Mouse (Mus musculus) kidney, embryonic 15.5 days (tissue): ENCODE measurements around the gene Tmprss2. TPM values are rescaled to one million over a fixed set of nuclear protein-coding genes. Genes with fewer than 3 reads are reported as not detected.
"Not testable (repeated sequence)": the region's sequence is repeated elsewhere in the genome, so short reads cannot be mapped to it uniquely, and the experiment has no call there.

Source experiments
- ATAC-seq: fragments of 200-750 bp; cut with Nextera tagmentation; replicated peaks from 2 replicates; pipeline ENCODE4 v1.8.0; 2017; ENCODE audit warnings: moderate TSS enrichment; ENCODE audit not compliant: low FRiP score
- H3K27ac ChIP-seq: fragments of 300-500 bp; sonication (generic); 2 replicates; pipeline ENCODE4 v1.5.1; 2015; ENCODE audit warnings: mild to moderate bottlenecking, inconsistent platforms
- H3K27me3 ChIP-seq: fragments of 300-500 bp; sonication (generic); 2 replicates; pipeline ENCODE4 v1.6.1; 2015; ENCODE audit warnings: inconsistent platforms
- H3K36me3 ChIP-seq: fragments of 300-500 bp; sonication (generic); 2 replicates; pipeline ENCODE4 v1.6.1; 2015; ENCODE audit warnings: inconsistent platforms
- H3K4me1 ChIP-seq: fragments of 300-500 bp; sonication (generic); 2 replicates; pipeline ENCODE4 v1.6.1; 2015; ENCODE audit warnings: inconsistent platforms
- H3K4me2 ChIP-seq: fragments of 300-500 bp; sonication (generic); 2 replicates; pipeline ENCODE4 v1.6.1; 2015; ENCODE audit warnings: moderate library complexity, mild to moderate bottlenecking, inconsistent platforms
- H3K4me3 ChIP-seq: fragments of 300-500 bp; sonication (generic); replicated peaks from 2 replicates; pipeline ENCODE4 v1.5.1; 2015; ENCODE audit warnings: mild to moderate bottlenecking, inconsistent platforms
- H3K9ac ChIP-seq: fragments of 300-500 bp; sonication (generic); 2 replicates; pipeline ENCODE4 v1.6.1; 2015; ENCODE audit warnings: mild to moderate bottlenecking, inconsistent platforms
- H3K9me3 ChIP-seq: fragments of 300-500 bp; sonication (generic); replicated peaks from 2 replicates; pipeline ENCODE4 v1.6.1; 2016; ENCODE audit warnings: inconsistent platforms
- WGBS: fragments of 180-500 bp; shearing (Covaris S2); methylation state at CpG from one replicate; pipeline ENCODE4 v1.1.7; 2015; ENCODE audit warnings: mixed read lengths; 5-methylcytosine and 5-hydroxymethylcytosine counted together
- polyA plus RNA-seq: library from polyadenylated mRNA; unstranded; fragments of >200 nt; fragmentation: Nextera tagmentation; extraction: Ambion mirVana; gene quantifications from 2 replicates; pipeline ENCODE4 v1.2.1, GENCODE M21; 2015

Gene Tmprss2
- polyA plus RNA-seq, 1 experiment from 2014 or later: 32.5 TPM

DNA sequence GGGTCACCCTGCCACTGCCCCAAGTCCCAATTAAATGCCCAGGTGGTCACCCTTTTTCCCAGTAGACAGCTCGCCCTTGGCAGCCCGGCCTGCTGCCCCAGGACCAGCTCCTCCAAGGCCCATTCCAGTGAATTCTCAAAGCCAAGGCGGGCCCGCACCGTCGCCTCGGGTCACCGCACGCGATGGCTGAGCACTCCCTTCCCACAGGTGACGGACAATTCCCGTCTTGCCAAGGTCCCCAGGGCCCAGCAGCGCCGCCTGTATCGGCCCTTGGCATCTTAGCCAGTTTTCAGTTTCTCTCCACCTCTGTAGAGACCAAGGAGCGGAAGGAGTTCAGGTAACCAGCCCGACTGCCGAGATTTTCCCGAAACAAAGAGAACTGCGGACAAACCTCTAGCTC is 749 bp downstream of the Tmprss2 start:
- Histone ChIP-seq H3K9ac (peak overlapping the region; percentile 48), H3K4me3 (peak overlapping the region; percentile 51), H3K4me2 (peak overlapping the region; percentile 79), H3K36me3 (no peaks in the 10 kb centered on the region), H3K9me3 (no peaks in the 10 kb centered on the region), H3K27ac (peak overlapping the region; percentile 71), H3K4me1 (peaks cover 21% of the 10 kb centered on the region), H3K27me3 (peaks cover 43% of the 10 kb centered on the region)
- 4% methylated on average over 20 of the region's 20 CpGs for WGBS
- ATAC-seq: no peak

DNA sequence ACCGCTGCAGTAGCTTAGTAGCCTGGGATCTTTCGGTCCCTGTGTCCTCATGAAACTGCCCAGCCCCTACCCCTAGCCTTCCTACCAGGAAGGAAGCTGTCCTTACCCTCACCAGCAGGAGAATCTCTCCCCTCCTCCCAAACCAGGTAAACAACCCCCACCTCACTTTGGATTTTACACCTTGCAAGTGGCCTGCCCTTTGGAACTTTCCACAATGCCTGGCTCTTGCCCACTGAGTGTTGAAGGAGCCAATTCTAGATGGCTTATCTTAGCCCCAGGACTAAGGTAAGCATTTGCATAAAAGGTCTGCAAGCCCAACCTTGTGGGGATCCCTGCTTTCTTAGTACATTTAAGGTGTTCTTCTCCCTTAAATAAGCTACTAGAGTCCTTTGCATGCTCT is 1.3 kb downstream of the Tmprss2 start:
- Histone ChIP-seq H3K4me2 (peak overlapping the region; percentile 79), H3K9ac (no peak overlapping the region; the same call in 1 of the 2 replicates), H3K9me3 (no peaks in the 10 kb centered on the region), H3K4me1 (peaks cover 21% of the 10 kb centered on the region), H3K4me3 (peak overlapping the region; percentile 51), H3K27me3 (peaks cover 43% of the 10 kb centered on the region), H3K36me3 (no peaks in the 10 kb centered on the region), H3K27ac (peak overlapping the region; percentile 71)
- 74% methylated on average over 2 of the region's 2 CpGs for WGBS
- ATAC-seq: no peak

DNA sequence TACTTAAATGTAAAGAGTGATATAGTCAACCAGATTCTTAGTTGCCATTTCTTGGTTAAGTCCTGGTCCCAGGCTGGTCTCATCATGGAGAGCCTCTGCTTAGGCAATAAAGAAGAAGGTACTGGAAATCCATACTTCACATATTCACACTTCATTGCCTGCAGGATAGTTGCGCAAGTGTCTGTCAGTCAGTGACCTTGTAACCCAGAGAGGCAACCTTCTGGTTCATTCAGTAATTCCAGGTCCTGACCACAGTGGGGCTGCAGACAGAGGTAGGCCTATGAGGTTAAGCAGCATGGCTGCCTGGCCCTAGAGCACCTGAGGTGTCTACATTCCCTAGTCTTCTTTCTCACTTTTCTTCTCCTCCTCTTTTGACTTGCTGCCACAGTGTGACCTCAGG is 3.0 kb downstream of the Tmprss2 start:
- ATAC-seq: no peak
- no peaks in the 10 kb centered on the region for H3K9me3 ChIP-seq
- H3K36me3 ChIP-seq: no peaks in the 10 kb centered on the region
- WGBS: 94% methylated on average over 1 of the region's 1 CpGs
- H3K4me3 ChIP-seq: no peak overlapping the region
- no peak overlapping the region for H3K9ac ChIP-seq
- H3K27ac ChIP-seq: no peak overlapping the region
- H3K4me2 ChIP-seq: no peak overlapping the region
- peaks cover 21% of the 10 kb centered on the region for H3K4me1 ChIP-seq
- H3K27me3 ChIP-seq: peaks cover 41% of the 10 kb centered on the region

DNA sequence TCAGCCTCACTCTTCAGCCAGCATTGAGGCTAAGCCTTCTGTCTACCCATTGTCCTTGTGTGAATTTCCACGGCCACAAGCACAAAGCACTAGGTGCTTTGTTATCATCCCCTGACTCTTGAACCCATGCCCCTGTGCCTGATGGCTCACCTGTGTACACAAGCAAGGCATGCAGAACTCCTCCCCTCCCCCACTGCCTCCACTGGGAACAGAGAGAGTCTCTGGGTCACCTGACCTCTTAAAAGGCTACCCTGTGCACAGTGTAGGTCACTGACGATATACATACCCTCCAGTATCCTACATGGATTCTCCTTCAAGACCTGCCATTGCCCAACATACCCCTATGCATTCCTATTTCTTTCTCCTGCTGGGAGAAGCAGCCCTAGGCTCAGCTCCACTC is 4.2 kb downstream of the Tmprss2 start:
- Histone ChIP-seq H3K4me3 (no peak overlapping the region), H3K4me2 (no peak overlapping the region), H3K27me3 (peaks cover 39% of the 10 kb centered on the region), H3K4me1 (peaks cover 21% of the 10 kb centered on the region), H3K27ac (peak overlapping the region; percentile 73), H3K36me3 (no peaks in the 10 kb centered on the region), H3K9ac (no peak overlapping the region), H3K9me3 (no peaks in the 10 kb centered on the region)
- ATAC-seq: no peak
- WGBS: 70% methylated on average over 2 of the region's 2 CpGs

DNA sequence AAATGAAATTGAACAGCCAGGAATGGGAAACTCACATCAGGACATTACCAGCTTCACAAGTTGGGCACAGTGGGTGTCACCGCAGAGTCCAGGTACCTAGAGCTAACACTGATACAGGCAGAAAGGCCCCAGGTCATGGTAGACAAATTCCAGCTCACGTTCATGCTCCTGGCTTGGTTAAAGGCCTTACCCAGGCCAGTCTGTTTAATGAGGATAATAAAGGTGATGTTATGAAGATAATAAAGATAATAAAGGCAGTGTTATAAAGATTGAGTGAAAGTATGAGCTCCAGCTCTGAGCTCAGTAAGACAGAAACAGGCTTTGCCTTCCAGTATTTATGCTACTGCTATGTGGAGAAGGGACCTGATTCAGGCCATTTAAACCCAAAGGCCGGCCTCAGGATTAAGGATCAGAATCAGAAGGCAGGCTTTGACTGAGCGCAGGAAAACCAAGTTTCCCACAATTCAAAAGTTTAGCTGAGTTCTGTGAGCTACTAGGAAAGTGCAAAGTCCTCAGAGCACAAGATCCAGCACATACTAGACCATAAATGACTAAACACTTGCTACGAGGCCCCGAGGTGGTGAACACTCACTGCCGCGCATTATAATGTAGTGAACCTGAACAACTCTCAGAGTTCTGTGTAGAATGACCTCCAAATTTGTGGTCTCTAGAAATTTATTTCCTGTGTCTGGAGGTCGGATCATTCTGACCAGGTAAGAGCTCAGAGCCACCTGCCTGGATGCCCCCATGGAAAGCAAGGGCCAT is 4.9 kb downstream of the Tmprss2 start:
- H3K4me2 ChIP-seq: no peak overlapping the region
- H3K4me3 ChIP-seq: no peak overlapping the region
- no peak for ATAC-seq
- H3K27ac ChIP-seq: peak overlapping the region; percentile 73
- H3K4me1 ChIP-seq: peaks cover 18% of the 10 kb centered on the region
- 72% methylated on average over 9 of the region's 9 CpGs for WGBS
- H3K27me3 ChIP-seq: peaks cover 34% of the 10 kb centered on the region
- no peaks in the 10 kb centered on the region for H3K9me3 ChIP-seq
- H3K36me3 ChIP-seq: no peaks in the 10 kb centered on the region
- no peak overlapping the region for H3K9ac ChIP-seq

DNA sequence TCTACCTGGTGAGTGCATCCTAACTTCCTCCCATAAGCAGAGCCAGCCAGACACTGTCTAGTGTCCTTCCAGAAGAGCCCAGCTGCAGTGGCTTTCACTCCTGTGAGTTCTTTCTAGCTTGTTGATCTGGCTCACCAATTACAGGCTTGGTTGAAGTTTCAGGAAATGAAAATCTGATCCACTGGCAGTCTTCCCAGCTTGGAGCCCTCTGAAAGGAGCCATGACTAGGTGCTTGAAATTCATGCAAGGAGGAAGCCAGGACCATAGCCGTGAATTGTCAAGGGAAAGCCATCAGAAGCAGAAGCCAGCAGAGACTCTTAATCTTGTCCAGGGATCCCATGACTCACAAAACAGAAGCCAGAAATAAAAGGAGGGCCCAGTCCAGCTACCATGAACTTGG is 8.7 kb downstream of the Tmprss2 start:
- Histone ChIP-seq H3K9me3 (no peaks in the 10 kb centered on the region), H3K4me3 (no peak overlapping the region), H3K27ac (no peak overlapping the region), H3K27me3 (no peaks in the 10 kb centered on the region), H3K36me3 (no peaks in the 10 kb centered on the region), H3K9ac (no peak overlapping the region), H3K4me2 (no peak overlapping the region), H3K4me1 (peaks cover 4% of the 10 kb centered on the region)
- no peak for ATAC-seq
- WGBS: 62% methylated on average over 1 of the region's 1 CpGs

DNA sequence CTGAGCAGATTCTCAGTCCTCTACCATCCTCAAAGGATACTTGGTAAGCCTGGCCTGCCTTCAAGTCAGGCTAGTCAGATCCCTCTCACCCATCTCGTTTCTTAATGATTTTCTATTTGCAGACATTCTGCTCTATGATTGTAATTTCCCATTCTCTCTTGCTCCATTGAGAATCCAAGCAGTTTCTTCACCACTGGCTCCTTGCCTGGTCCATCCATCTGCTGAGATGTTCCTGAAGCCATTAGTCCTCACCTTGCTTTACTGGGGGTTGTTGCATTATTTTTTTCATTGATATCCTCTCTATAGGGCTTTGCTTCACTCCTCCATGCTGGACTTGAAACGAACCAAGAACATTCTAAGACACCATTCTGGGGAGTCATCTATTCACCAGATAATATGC is 10.4 kb downstream of the Tmprss2 start:
- 71% methylated on average over 2 of the region's 2 CpGs for WGBS
- no peaks in the 10 kb centered on the region for H3K27me3 ChIP-seq
- H3K4me3 ChIP-seq: no peak overlapping the region
- no peak overlapping the region for H3K27ac ChIP-seq
- H3K4me2 ChIP-seq: no peak overlapping the region
- H3K4me1 ChIP-seq: no peaks in the 10 kb centered on the region
- no peaks in the 10 kb centered on the region for H3K9me3 ChIP-seq
- no peak overlapping the region for H3K9ac ChIP-seq
- ATAC-seq: no peak
- H3K36me3 ChIP-seq: no peaks in the 10 kb centered on the region

DNA sequence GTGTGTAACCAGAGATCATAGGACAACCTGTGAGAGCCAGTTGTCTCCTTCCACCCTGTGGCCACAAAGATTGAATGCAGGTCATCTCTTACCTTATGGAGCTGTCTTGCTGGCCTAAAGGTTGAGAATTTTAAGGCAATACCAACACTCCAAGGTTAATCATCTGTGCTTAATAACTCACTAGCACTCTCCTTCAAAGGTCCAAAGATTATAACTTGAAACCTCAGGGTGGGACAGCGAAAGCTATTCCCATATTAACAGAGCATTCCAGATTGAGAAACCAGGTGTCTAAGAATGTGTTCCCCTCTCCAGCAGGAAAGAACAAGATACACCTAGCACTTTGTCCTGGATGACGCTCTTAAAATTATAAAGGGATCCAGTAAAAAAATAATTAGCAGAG is 12.9 kb downstream of the Tmprss2 start:
- 85% methylated on average over 2 of the region's 2 CpGs for whole genome bisulfite sequencing
- H3K27ac ChIP-seq: 0 out of 2 replicates have a peak overlapping the region, but pooled peaks have one; percentile 19
- ATAC-seq: peak; percentile 54; the same call in 1 of the 2 replicates

DNA sequence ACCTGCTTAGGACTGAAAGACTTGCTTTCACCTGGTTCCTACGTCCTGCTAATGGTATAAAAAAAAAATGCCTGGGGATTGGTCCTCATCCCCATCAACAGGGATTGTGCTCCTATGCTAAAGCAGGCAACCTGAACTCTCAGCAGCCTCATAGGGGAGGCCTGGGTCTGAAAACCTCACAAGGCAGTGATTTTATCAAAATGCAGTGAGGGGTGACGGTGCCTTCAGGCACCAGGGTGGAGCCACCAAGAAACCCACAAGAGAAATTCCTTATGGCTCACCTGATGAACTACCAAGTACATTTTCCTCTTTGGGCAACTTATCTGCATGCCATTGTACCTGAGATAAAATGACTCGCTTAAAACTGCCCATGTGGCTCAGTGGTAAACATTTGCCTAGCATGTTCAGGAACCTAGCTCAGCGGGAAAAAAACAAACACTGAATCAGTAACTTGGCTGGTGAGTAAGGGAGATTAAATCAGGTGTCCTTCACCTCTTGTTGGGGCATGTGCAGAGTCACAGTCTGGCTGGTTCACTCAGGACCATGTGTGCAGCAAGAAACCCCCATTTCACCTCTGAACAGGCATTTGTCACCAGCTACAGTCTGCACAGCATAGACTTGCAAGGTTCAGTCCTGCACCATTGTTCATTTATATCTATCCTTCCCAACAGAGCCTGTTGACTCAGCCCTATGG is 17.0 kb downstream of the Tmprss2 start:
- peak; percentile 68 for ATAC-seq
- no peaks in the 10 kb centered on the region for H3K9me3 ChIP-seq
- H3K27me3 ChIP-seq: no peaks in the 10 kb centered on the region
- H3K9ac ChIP-seq: no peak overlapping the region
- peak overlapping the region; percentile 68 for H3K27ac ChIP-seq
- 0 out of 2 replicates have a peak, but pooled peaks cover 2% of the 10 kb centered on the region for H3K4me1 ChIP-seq
- H3K36me3 ChIP-seq: no peaks in the 10 kb centered on the region
- 66% methylated on average over 4 of the region's 4 CpGs for WGBS
- no peak overlapping the region for H3K4me3 ChIP-seq
- no peak overlapping the region for H3K4me2 ChIP-seq

More for the DNA sequence above, 12.9 kb downstream of the Tmprss2 start:
- Histone ChIP-seq H3K4me2 (no peak overlapping the region), H3K36me3 (no peaks in the 10 kb centered on the region), H3K9ac (no peak overlapping the region), H3K4me1 (0 out of 2 replicates have a peak, but pooled peaks cover 2% of the 10 kb centered on the region), H3K9me3 (no peaks in the 10 kb centered on the region), H3K27me3 (no peaks in the 10 kb centered on the region), H3K4me3 (no peak overlapping the region)

DNA sequence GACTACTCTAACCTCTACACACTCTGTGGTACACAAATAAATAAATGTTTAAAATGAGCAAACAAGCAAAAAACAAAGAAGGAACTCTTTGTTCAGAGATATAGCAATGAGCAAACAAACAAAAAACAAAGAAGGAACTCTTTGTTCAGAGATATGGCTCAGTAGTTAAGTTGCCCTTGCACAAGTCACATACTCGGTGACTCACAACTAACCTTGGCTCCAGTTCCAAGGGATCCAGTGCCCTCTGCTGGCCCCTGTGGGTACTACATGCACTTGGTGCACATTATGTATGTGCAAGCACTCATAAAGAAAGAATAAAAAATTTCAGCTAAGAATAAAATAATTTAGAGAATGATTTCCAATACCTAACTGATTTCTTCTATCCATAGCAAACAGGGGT is 17.9 kb downstream of the Tmprss2 start:
- H3K9me3 ChIP-seq: no peaks in the 10 kb centered on the region
- 0 out of 2 replicates have a peak, but pooled peaks cover 2% of the 10 kb centered on the region for H3K4me1 ChIP-seq
- H3K27ac ChIP-seq: peak overlapping the region; percentile 68
- no peak overlapping the region for H3K9ac ChIP-seq
- H3K4me3 ChIP-seq: no peak overlapping the region
- peak; percentile 58; the same call in 1 of the 2 replicates for ATAC-seq
- no peak overlapping the region for H3K4me2 ChIP-seq
- WGBS: 16% methylated on average over 1 of the region's 1 CpGs
- H3K36me3 ChIP-seq: no peaks in the 10 kb centered on the region
- H3K27me3 ChIP-seq: no peaks in the 10 kb centered on the region

DNA sequence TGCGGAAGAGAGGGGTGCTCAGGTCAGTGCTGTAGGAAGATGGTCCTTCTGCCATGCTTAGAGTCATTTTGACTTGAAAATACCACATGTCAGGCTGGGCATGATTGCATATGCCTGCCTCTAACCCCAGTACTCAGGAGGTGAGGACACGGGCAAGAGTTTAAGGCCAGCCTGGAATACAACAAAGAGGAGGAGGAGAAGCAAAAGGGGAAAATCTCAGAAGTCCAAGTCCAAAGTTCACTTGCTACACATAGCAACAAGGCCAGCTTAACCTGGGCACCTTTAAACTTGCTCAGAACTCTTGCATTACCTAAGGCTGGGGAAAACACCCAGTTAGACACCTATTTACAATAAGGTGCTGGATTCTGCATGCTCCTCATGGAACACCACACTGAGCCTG is 19.5 kb downstream of the Tmprss2 start:
- Histone ChIP-seq H3K36me3 (no peaks in the 10 kb centered on the region), H3K27ac (no peak overlapping the region), H3K27me3 (no peaks in the 10 kb centered on the region), H3K4me2 (no peak overlapping the region), H3K9me3 (no peaks in the 10 kb centered on the region), H3K9ac (no peak overlapping the region), H3K4me1 (0 out of 2 replicates have a peak, but pooled peaks cover 2% of the 10 kb centered on the region), H3K4me3 (no peak overlapping the region)
- no peak for ATAC-seq
- WGBS: 79% methylated on average over 2 of the region's 2 CpGs

DNA sequence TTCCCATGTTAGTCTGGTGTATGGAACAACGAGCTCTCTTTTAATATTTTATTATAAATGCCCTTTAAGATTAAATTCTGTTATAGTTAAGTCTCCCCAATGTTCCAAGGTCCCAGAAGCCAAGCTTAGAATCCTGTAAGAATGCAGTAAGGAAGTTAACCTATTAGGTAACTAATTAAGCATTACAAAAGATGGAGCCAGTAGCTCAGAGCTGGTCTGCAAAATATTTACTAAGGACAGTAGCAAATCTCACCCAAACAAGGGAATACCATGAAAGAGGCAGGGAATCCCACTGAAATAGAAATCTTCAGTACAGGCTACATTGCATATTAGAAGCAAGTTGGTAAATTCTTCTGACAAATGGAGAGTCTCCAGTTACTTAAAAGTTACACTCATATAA is 28.1 kb downstream of the Tmprss2 start:
- H3K36me3 ChIP-seq, H3K4me2 ChIP-seq, ATAC-seq: not testable (repeated sequence)

More for the DNA sequence above, 28.1 kb downstream of the Tmprss2 start:
- H3K9ac ChIP-seq, H3K4me3 ChIP-seq, H3K9me3 ChIP-seq, H3K27me3 ChIP-seq: not testable (repeated sequence)
- 80% methylated on average over 1 of the region's 1 CpGs for WGBS
- peak overlapping the region; percentile 60; the same call in 1 of the 2 replicates for H3K27ac ChIP-seq
- H3K4me1 ChIP-seq: peaks cover 12% of the 10 kb centered on the region; the same call in 1 of the 2 replicates
